Mouse (Mus musculus) intestine, embryonic 16.5 days (tissue): Measurements from ENCODE around the gene Sema3c. TPM values are rescaled to one million over a fixed set of nuclear protein-coding genes. Genes with fewer than 3 reads are reported as not detected.

Source experiments
- ATAC-seq: fragments of 200-750 bp; cut with Nextera tagmentation; 2 replicates; pipeline ENCODE4 v1.8.0; 2017; ENCODE audit warnings: moderate TSS enrichment, moderate library complexity
- H3K27ac ChIP-seq: fragments of 300-500 bp; sonication (generic); 2 replicates; pipeline ENCODE4 v1.5.1; 2014; ENCODE audit warnings: mild to moderate bottlenecking, low read length
- H3K27me3 ChIP-seq: fragments of 300-500 bp; sonication (generic); replicated peaks from 2 replicates; pipeline ENCODE4 v1.6.1; 2014; ENCODE audit warnings: low read length, control low read depth, mixed read lengths; ENCODE audit not compliant: control insufficient read depth, insufficient read depth
- H3K36me3 ChIP-seq: fragments of 300-500 bp; sonication (generic); 2 replicates; pipeline ENCODE4 v1.6.1; 2014; ENCODE audit warnings: low read length, control low read depth; ENCODE audit not compliant: control insufficient read depth, insufficient read depth
- H3K4me1 ChIP-seq: fragments of 300-500 bp; sonication (generic); 2 replicates; pipeline ENCODE4 v1.6.1; 2014; ENCODE audit warnings: low read length, control low read depth, mixed read lengths; ENCODE audit not compliant: control insufficient read depth, insufficient read depth
- H3K4me2 ChIP-seq: fragments of 300-500 bp; sonication (generic); 2 replicates; pipeline ENCODE4 v1.6.1; 2014; ENCODE audit warnings: low read depth, low read length, control low read depth
- H3K4me3 ChIP-seq: fragments of 300-500 bp; sonication (generic); 2 replicates; pipeline ENCODE4 v1.5.1; 2014; ENCODE audit warnings: mild to moderate bottlenecking, low read length
- H3K9ac ChIP-seq: fragments of 300-500 bp; sonication (generic); 2 replicates; pipeline ENCODE4 v1.6.1; 2014; ENCODE audit warnings: low read depth, low read length
- H3K9me3 ChIP-seq: fragments of 300-500 bp; sonication (generic); 2 replicates; pipeline ENCODE4 v1.6.1; 2016; ENCODE audit warnings: low read length, control low read depth; ENCODE audit not compliant: control insufficient read depth
- WGBS: fragments of 180-500 bp; shearing (Covaris S2); extraction: QIAGEN DNeasy Blood & Tissue Kit; methylation state at CpG from one replicate; pipeline ENCODE4 v1.1.7; 2014; 5-methylcytosine and 5-hydroxymethylcytosine counted together
- polyA plus RNA-seq: library from polyadenylated mRNA; unstranded; fragments of >200 nt; fragmentation: Nextera tagmentation; extraction: Ambion mirVana; gene quantifications from 2 replicates; pipeline ENCODE4 v1.2.1, GENCODE M21; 2015

Sema3c gene
- polyA plus RNA-seq, 1 experiment from 2014 or later = 28.7 TPM

DNA sequence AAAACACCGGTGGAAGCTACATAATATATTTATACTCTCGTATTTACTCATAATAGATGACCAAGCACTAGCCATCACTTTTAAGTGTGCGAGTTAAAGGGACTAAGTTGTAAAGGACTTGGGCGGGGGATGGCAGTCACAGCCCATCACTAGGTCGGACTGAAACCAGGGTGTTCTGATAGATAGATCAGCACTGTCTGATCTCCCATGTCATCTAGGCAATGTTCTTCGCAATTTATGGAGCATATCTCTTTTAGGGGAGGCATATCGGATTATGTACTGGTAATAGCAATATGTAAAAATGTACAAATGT, 1.1 kb downstream of the Sema3c start:
- no peaks in the 10 kb centered on the region for H3K36me3 ChIP-seq
- ATAC-seq = peak; percentile 22

DNA sequence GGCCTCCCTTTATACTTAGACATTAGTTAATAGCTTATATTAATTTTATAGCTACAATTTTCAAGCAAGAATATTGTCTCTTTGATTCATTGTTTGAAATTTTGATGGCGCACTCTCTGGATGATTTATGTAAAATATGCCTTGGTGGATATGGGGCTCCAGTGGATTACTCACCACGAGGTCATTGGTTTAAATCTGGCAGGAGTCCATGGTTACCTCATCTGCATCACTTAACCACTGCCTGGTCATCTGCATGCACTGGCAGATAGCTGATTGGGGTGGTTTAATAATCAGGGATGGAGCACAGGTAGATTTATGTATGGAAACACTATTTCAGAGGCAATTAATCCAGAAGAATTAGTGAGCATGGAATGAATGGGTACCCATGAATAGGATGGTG, 2.0 kb downstream of the Sema3c start:
- no peak overlapping the region for H3K9ac ChIP-seq
- no peaks in the 10 kb centered on the region for H3K27me3 ChIP-seq
- 37% methylated on average over 2 of the region's 2 CpGs for WGBS
- no peaks in the 10 kb centered on the region for H3K36me3 ChIP-seq
- peak overlapping the region; percentile 21 for H3K4me3 ChIP-seq
- peaks cover 3% of the 10 kb centered on the region; the same call in 1 of the 2 replicates for H3K4me1 ChIP-seq
- no peak for ATAC-seq
- H3K4me2 ChIP-seq = peak overlapping the region; percentile 62; the same call in 1 of the 2 replicates
- no peaks in the 10 kb centered on the region for H3K9me3 ChIP-seq
- no peak overlapping the region for H3K27ac ChIP-seq

More for the DNA sequence above, 1.1 kb downstream of the Sema3c start:
- peak overlapping the region; percentile 72 for H3K9ac ChIP-seq
- whole genome bisulfite sequencing = 14% methylated on average over 7 of the region's 7 CpGs
- H3K4me3 ChIP-seq = peak overlapping the region; percentile 60
- no peaks in the 10 kb centered on the region for H3K27me3 ChIP-seq
- H3K27ac ChIP-seq = peak overlapping the region; percentile 75
- peaks cover 3% of the 10 kb centered on the region; the same call in 1 of the 2 replicates for H3K4me1 ChIP-seq
- H3K9me3 ChIP-seq = no peaks in the 10 kb centered on the region
- peak overlapping the region; percentile 62 for H3K4me2 ChIP-seq

GRCm38 (mm10) chr5:17582047-17582515, 8.0 kb downstream of the Sema3c start:
- Histone ChIP-seq H3K27ac (no peak overlapping the region), H3K4me2 (no peak overlapping the region), H3K9me3 (no peaks in the 10 kb centered on the region), H3K4me3 (no peak overlapping the region), H3K36me3 (no peaks in the 10 kb centered on the region), H3K4me1 (no peaks in the 10 kb centered on the region), H3K9ac (no peak overlapping the region), H3K27me3 (no peaks in the 10 kb centered on the region)
- 52% methylated on average over 2 of the region's 2 CpGs for WGBS
- ATAC-seq = no peak

DNA sequence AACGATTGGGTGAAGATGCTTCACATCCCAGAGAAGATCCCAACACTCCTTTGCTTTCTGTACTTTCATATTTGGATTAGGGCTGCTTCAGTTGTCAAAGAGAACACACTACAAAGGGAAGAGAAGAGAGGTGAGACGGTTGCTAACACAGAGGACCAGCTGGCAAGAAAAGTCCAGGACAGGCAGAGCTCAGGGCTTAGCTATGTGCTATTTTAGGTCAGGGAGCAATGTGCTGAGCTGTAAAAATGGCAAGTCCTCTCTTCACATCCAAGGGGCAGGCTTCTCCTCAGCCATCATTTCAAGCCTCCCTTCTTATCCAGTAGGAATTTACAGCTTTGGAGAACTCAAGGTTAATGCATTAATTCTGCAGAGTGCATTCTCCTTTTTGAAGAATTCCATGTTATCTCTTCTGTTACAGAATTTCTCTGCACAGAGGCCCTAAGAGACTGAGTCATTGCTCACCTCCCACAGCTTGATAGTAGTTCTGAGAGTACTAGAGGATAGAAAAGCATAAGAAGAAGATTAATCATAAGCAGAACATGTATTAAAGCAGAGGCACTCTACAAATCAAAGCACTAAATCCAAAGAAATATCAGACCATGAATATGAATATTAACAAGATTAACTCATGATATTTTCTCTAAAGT, 10.3 kb downstream of the Sema3c start:
- Histone ChIP-seq H3K9me3 (no peaks in the 10 kb centered on the region), H3K27me3 (no peaks in the 10 kb centered on the region), H3K9ac (no peak overlapping the region), H3K4me3 (no peak overlapping the region), H3K4me1 (no peaks in the 10 kb centered on the region), H3K4me2 (no peak overlapping the region), H3K36me3 (no peaks in the 10 kb centered on the region), H3K27ac (no peak overlapping the region)
- WGBS = 67% methylated on average over 2 of the region's 2 CpGs
- no peak for ATAC-seq

- Histone ChIP-seq H3K4me2 (no peak overlapping the region), H3K4me1 (no peaks in the 10 kb centered on the region), H3K9ac (no peak overlapping the region), H3K4me3 (no peak overlapping the region), H3K27ac (no peak overlapping the region), H3K36me3 (no peaks in the 10 kb centered on the region), H3K9me3 (no peaks in the 10 kb centered on the region), H3K27me3 (no peaks in the 10 kb centered on the region)
- no peak for ATAC-seq
- 86% methylated on average over 2 of the region's 2 CpGs for WGBS
These were observed 12.6 kb downstream of the Sema3c start for GRCm38 (mm10) chr5:17586518-17587210.

DNA sequence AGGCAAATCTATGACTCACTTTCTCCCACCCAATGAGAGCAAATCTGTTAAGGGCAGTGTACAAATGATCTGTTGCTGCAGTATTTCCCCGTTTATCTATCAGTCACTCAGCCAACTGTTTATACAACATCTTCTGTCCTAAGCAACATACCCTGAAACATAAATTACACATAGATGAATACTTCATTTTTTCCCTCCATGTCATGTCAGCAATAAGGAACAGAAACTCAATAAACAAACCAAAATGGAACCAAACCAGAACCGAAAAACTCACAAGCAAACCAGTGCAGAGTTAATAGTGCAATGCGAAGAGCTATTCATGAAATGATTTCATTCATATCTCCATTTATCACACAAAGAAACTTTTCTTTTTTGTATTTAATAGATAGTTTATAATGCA, 17.8 kb downstream of the Sema3c start:
- Histone ChIP-seq H3K4me2 (no peak overlapping the region), H3K27me3 (no peaks in the 10 kb centered on the region), H3K4me1 (no peaks in the 10 kb centered on the region), H3K9me3 (no peaks in the 10 kb centered on the region), H3K4me3 (no peak overlapping the region), H3K9ac (no peak overlapping the region), H3K36me3 (no peaks in the 10 kb centered on the region), H3K27ac (no peak overlapping the region)
- no peak for ATAC-seq
- WGBS = 73% methylated on average over 3 of the region's 3 CpGs

GRCm38 (mm10) chr5:17601700-17602099, 27.6 kb downstream of the Sema3c start:
- no peak overlapping the region for H3K4me3 ChIP-seq
- H3K27me3 ChIP-seq = no peaks in the 10 kb centered on the region
- WGBS = 26% methylated on average over 4 of the region's 4 CpGs
- H3K4me2 ChIP-seq = no peak overlapping the region
- peak; percentile 79 for ATAC-seq
- H3K9ac ChIP-seq = no peak overlapping the region
- no peaks in the 10 kb centered on the region for H3K36me3 ChIP-seq
- H3K4me1 ChIP-seq = no peaks in the 10 kb centered on the region
- H3K27ac ChIP-seq = no peak overlapping the region
- no peaks in the 10 kb centered on the region for H3K9me3 ChIP-seq

- H3K9me3 ChIP-seq = no peaks in the 10 kb centered on the region
- no peak for ATAC-seq
- 86% methylated on average over 2 of the region's 2 CpGs for WGBS
These were observed 46.5 kb downstream of the Sema3c start for GRCm38 (mm10) chr5:17620619-17621018.

DNA sequence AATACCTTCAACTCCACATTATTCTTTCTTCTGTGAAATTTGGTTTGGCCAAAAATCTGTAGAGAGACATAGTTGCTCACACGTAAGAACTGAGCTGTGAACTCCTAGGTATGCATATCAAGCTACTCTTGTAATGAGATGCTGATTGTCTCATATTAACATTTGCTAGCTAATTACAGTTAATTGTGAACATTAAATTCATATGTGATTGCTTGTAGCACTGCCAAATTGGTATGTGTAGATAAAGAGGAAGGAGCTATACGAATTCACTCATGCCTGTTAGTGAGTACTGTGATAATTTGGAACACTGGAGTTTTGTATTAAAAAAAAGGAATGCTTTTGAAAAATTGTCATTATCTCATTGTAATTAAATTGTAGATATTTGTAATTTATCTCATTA, 48.5 kb downstream of the Sema3c start:
- Histone ChIP-seq H3K4me1 (no peaks in the 10 kb centered on the region), H3K9ac (no peak overlapping the region), H3K4me3 (no peak overlapping the region), H3K9me3 (no peaks in the 10 kb centered on the region), H3K27ac (no peak overlapping the region), H3K4me2 (no peak overlapping the region), H3K36me3 (no peaks in the 10 kb centered on the region), H3K27me3 (no peaks in the 10 kb centered on the region)
- 86% methylated on average over 2 of the region's 2 CpGs for WGBS
- ATAC-seq = no peak

More at GRCm38 (mm10) chr5:17620619-17621018, 46.5 kb downstream of the Sema3c start:
- Histone ChIP-seq H3K36me3 (no peaks in the 10 kb centered on the region), H3K4me1 (no peaks in the 10 kb centered on the region), H3K4me3 (no peak overlapping the region), H3K27ac (no peak overlapping the region), H3K9ac (no peak overlapping the region), H3K4me2 (no peak overlapping the region), H3K27me3 (no peaks in the 10 kb centered on the region)
